Mouse (Mus musculus): ENCODE measurements around the gene Shb.

Shb gene

DNA sequence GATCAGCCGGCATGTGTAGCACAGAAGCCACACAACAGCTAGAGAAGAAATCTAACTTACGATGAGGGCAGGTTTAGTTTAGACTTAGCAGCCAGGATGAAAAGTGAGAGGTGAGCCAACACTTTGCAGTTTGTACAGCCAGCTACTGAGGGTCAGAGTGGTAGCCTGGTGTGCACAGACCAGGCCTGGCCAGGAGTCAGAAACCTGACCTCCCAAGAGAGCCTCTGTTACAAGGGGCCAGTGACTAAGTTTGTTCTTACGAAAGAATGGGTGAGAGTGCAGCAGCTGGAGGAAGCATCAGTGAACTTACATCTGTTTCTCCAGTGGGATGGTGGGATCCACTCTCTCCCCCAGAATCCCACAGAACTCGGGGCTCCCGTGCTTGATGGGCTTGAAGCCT is 85.1 kb downstream of the Shb start:
- DNase-seq: no peak

DNA sequence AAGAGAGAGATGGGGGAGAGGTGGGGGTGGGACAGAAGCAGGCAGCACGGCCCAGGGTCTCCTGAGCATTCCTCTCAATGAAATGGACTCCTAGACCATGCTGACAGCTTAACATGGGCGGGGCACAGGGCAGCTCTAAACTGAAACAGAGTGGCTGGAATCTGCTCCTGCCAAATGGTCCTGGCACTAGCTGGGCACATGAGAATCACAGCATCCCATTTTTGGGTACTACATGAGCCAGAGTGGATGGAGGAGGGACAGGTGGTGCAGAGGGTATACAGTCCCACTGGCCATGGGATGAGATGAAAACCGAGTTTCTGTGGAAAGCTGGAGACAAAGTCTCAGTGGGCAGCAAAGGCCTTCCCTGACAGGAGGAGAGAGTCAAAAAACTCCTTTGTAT is 87.0 kb downstream of the Shb start:
- no peak for DNase-seq

DNA sequence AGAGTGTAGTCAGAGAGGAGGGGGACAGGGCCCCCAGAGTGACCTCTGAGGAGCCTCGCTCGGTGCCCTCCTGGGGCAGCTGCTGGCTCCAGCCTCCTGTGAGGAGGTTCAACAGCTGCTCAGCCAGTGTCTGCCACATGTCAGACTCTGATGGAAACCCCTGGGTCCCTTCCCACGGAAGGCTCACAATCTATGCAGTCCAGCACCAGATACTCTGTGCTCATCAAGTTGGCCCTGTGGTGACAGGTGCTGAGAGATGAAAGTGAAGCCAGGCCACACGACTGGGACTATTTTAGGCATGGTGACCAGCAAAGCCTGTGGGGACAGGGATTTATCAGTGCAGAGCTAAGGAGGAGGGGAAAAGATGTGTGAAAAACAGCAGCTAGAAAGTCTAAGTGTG is 87.5 kb downstream of the Shb start:
- no peak for DNase-seq

DNA sequence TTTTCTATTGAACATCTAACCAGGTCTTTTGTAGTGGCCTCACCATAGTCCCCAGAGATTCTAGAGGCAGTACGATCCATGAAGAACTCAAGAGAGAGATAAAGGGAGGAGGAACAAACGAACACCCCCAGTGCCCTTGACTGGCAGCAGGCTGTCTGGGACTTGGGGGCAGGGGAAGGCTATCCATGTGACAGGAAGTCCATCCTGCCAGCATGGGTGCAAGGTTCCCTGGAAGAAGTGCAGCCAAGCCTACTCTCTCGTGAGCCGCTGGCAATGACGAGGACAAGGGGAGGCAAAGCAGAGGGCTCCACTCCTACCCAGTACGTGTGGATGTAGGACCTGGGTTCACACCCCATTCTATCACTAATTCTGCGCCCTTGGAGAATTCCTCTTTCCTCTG is 88.6 kb downstream of the Shb start:
- no peak for DNase-seq

DNA sequence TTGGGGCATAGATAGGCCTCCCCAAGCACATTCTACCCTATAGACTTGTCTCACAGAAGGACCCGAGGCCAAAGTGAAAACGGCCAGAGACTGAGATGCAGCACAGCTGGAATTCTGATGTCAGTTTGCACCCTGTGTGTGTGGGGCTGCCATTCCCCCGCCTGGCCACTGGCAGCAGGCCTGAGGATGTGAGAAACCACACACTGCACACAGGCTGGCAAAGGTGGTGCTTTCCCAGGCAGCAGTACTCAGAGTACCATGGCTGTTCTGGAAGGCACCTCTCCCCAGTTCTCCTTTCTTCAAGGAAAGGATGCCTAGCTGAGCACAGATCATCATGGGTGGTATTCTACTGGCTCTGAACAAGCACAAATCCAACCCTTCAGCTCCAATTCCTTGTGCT is 90.0 kb downstream of the Shb start:
- DNase-seq: no peak

DNA sequence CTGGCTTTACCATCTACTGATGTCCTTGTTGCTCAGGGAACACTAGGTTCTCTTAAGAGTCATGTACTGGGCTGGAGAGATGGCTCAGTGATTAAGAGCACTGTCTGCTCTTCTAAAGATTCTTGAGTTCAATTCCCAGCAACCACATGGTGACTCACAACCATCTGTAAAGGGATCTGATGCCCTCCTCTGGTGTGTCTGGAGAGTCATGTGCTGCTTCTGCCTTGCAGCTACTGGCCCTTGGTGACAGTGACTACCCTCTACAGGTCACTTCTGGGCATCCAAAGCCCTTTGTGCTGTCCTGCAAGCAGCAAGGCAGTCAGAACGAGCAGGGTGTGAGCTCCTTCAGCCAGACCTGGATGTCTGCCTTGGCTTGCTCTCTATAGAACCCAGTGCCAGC is 90.5 kb downstream of the Shb start:
- DNase-seq: no peak

DNA sequence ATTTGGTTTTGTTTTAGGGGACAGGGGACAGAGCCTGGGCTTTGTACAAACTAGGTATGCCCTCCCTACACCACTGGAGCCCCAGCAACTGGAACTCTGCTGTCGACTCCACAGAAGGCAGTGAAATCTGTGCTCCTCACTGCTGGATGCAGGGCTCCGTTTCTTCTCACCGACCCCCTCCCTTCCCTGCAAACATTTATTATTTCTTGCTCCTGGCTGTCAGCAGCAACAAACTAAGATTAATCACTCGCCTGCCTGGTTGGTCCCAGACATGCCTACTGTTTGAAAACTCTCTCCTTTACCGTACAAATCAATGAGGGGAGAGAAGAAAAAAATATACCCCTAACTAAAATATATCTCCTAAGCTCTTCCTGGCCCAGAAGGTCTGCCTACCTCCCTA is 93.0 kb downstream of the Shb start:
- no peak for DNase-seq

DNA sequence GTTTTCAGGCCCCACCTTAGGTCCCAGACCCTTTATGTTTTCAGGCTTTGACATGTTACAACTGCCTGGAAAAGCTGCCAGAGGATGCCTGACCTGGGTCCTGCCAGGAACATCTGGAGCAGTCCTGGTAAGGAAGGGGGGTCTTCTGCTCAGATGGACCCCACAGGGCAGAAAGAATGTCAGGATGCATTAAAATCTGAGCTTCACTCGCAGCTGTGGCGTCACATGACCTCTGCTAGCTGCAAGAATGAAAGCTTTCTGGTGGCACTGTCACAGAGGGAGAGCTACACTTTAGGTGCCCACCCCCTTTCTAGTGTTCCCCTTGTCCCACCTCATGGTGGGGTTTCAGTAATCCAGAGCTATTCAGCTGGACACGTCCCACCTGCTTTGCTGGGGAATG is 95.3 kb downstream of the Shb start:
- no peak for DNase-seq

DNA sequence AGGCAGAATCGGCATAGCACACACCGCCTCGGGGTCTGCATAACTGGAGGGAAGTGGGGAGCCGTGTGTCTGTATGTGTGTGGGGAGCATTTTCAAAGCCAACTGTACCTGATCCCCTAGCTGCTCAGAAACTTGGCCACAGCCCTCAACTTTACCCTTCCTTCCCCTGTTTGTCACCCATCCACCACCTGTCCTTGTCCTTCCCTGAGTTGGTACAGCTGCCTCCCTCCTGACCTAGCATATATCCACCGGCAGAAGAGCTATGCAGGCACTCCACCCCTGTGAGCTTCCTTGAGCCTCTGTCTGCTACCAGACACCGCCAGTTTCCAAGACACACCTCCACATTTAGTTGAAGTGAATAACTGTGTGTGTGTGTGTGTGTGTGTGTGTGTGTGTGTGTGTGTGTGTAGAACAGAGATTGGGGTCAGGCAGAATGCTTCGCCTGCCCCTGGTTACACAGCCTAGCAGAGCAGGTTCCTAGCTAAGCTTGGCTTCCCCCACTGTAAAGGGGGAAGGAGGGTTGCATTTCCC is 95.8 kb downstream of the Shb start:
- no peak for DNase-seq

DNA sequence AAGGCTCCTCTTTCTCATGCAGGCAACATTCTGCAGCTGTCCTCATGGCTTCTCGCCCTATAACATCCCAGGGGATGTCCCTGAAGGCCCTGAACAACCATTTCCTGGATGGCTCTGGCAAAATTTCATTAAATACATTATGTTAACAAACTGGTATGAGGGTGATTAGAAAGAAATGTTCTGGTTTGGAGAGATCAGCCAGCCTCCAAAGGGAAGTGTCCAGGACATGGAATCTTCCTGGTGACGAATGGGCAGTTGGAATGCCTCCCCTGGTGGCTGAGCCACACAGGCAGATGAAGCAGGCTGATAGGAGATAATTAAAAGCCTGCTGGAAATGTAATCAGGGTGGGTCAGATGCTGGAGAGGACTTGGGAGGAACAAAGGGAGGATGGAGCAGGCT is 96.4 kb downstream of the Shb start:
- no peak for DNase-seq

DNA sequence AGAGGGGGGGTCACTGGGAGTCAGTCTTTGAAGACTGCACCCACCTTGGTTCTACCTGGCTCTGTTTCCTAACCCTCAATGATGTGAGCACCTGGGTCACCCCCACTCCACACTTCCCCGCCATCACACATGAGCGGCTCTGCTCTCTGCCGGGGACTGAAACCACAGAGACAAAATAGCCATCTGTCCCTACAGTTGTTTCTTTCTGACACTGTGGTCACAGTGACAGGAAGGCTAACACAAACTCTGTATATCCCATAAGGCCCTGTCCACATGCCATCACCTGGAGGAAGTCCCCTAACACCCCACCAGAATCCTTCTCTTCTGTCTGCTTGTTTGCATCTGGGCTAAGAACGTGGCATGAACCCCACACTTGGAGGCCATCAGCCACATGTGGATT is 97.6 kb downstream of the Shb start:
- no peak for DNase-seq

DNA sequence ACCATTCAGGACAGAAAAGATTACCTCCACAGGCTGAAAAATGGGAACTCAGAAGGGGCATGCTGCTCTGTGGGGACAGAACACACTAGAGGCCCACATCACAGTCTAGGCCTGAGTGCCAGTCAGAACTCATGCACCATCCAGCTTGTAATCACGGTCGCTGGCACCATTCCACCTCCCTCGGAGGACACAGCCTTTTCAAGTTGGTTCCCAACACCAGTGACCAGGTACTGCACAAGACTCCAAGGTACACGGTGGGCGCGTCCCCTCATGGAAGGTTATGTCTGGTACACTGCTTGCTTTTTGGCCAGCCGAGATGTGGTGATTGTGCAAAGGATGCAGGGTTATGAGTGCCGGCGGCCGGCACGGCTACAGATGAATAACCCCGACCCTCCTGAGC is 98.2 kb downstream of the Shb start:
- no peak for DNase-seq

DNA sequence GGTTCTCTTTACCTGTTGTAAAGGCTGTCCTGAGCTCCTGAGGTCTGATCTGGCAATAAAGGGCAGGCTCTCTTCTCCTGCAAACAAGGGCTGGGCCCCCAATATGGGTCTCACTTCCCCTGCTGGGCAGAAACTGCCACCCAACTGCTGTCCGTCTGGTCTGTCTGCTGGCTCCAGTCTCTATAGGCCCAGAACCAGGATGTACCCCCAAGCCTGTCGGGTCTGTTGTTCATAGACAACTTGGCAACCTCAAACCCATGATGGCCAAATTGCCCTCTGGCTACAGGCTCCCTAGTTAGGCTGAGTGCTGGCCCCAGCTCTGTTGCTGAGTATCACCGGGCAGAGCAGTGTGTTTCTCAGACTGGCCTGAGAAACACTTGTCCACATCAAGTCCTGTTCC is 100.5 kb downstream of the Shb start:
- no peak for DNase-seq

DNA sequence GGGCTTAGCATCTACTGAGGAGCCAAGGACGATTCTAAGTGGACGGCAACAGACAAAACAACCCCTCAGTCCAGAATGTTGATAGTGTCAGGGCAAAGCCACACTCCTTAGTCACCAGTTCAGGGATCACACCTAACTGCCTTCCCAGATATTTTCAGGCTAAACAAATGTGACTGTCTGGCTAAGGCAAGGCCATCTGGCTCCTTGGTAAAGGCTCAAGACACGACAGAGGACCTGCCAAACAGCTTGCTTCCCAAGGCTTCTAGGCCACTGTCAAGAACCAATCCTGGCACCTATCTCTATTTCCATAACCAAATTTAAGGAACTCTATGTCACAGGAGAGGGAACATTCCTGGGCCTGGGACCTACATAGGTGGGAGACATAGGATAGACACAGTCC is 101.0 kb downstream of the Shb start:
- no peak for DNase-seq

DNA sequence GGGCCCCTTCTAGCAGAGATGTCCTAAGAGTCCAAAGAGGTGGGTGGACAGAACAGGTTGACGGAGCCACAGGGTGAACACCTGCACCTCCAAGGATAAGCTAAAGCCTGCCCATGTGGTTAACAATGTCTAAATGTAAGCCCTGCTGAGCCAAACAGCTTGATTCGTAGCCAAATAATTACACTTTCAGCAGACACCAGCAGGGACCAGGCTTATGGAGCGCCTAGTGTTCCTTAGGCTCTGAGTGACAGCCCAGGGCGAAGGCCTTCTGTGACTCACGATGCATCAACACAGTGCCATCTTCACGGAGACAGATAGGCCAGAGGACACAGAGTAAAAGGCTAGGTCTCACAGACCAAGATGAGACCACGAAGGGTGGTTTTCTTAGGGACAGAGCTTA is 102.8 kb downstream of the Shb start:
- no peak for DNase-seq

DNA sequence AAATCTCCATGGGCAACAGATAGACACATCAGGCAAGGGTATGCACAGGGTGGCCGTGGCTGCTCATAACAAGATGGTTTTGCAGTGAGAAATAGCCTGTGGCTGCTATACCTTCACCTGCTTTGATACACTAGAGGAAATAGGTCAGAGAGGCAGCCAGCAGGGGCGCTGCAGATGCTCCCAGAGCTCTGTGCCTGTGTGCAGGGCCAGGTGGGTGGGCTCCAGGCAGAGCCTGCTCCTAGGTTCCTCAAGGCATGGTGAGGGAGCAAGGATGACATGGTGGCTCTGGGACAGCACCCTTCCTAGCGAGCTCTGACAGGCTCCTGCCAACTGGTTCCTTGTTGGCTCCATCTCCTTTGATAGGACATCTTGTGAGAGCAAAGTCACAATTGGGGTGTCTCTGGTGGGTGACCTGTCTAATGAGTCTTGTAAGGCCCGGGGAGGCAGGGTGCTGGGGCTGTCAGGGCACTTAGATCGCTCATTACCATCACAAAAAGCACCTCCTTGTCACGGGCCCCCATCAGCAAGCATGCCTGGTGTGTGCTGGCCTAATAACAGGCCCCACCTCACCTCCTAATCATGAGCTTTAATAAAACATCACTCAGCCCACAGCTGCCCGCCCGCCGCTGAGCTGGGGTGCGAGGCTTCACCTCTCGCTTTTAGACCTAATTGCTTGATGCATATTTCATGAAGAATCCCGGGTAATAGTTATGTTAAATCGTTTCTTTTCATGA is 105.4 kb downstream of the Shb start:
- DNase-seq: no peak

DNA sequence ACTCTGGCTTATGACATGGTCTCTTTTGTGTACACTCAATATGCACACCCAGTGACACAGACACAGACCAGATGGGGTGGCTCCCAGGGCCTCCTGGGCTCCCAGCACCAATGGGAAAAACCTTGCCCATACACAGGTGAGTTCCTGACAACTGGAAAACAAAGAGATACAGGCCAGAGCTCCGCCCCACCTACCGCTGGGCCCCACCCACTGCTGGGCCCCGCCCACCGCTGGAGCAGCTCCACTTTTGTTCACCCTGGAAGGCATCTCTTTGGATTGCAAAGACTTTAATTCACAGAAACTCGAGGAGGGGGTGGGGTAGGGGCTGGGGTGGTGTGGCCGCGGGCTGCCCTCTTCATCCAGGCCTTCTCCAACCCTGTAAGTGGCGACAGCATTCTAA is 108.9 kb downstream of the Shb start:
- DNase-seq: no peak

DNA sequence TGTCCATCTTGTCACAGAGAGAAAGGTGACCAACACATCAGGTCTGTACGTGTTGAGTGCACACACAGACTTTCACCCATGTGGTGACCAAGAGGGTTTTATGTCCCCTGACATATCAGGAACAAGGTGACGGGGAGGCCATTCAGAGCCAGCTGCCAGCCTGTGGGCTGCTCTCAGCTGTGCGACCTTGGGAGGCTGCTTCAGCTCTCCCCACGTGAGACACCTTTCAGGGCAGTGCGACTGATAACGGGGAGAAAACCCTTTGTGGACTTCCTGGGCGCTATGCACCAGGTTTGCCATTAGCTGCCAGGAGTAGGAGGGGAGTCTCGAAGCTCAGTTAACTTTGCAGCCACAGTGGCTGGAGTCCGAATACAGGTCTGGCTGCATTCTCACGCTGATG is 109.6 kb downstream of the Shb start:
- no peak for DNase-seq

DNA sequence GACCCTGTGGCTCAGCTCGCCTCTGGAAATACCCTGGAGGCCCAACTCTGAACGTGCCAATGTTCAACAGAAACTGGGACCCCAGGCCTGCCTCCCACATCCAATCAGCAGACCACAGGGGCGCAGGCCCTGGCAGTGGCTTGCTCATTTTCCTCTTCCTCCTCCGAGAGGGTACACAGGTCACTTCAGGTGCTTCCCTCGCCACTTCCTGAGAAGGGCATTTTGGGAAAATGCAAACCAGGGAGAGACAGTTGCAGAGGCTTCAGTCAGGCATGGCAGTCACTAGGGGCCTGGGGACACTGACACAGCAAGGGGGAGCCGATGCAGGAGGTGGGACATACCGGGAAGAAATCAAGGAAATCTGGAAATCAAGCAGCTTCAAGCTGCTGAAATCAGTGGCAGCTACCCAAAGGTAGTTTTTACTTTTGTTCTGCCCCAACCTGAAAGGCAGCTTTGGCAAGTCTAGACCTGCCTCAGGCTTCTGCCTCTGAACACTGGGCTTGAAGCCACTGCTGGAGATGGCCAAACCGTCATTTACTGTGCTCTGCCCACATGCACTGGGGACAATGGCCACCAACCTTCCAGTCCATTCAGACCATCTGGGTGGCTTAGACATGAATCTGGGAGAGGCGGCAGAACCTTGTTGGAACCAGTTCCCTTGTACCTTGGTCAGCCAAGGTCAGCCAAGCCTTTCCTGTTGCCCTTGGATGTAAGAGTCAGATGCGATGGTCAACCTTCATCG is 110.6 kb downstream of the Shb start:
- DNase-seq: no peak

DNA sequence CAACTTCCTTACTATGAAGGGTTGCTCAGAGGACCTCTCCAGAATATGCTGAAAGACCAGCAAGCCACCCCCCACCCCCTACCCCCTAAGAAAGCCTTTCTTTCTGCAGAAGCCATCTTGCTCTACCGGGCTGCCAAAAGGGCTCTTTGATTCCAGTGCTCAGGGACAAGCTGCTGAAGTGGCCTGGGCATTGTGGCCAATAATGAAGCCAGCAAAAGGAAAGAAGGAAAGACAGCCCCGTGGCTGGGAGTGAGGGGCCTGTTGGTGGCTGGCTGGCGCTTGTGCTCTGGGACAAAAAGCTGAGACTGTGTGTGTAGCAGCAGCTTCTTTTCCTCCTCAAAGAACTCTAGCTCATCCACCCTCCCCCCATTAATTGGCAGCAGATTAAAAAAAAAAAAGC is 111.5 kb downstream of the Shb start:
- DNase-seq: no peak

DNA sequence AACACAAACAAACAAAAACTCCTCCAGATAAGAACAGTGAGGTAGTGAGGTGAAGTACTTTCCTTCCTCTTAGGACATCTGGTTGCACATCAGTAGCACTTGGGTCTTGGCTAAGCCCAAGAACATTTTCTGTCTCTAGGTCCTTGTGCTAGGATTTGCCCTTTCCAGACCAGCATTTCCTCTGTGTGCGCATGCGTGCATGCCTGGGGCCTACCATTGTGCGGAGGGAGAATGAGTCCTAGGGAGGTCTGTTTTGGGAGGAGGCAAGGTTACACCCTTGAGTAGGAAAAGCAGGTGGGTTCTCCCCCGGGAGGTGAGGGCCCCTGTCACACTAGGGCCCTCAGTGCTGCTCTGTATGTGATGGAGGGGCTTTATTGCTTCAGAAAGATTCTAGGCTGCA is 113.2 kb downstream of the Shb start:
- no peak for DNase-seq

DNA sequence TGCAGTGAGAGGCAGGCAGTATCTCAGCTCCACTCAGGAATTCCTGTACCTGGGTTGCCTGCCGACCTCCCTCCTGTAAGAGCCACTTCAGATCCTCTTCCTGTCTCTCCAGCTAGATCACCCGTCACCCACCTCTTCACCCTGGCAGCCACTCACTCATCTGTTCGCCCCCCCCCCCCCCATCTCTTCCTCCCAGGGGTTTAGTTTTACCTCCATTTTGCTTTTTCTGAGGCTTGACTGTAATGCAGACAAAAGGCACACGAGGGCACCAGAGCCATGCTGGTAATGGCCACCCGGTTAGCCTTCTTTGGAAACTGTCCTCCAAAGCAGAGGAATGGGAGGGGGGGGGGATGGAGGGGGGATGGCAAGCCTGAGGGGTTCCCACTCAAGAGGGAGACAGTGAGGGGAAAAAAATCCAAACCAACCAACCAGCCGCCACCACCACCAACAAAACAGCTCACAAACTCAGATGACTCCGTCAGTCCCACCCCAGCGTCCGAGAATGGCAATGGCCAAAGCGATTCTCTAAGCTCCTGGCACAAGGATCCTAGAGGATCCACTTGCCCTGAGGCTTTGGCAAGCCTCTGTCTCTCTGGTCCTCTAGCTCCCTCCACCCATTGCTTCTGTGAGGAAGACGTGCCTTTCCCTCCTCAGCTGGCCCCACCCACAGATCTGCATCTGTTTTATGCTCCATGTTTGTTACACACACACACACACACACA is 113.9 kb downstream of the Shb start:
- peak; percentile 35 for DNase-seq

DNA sequence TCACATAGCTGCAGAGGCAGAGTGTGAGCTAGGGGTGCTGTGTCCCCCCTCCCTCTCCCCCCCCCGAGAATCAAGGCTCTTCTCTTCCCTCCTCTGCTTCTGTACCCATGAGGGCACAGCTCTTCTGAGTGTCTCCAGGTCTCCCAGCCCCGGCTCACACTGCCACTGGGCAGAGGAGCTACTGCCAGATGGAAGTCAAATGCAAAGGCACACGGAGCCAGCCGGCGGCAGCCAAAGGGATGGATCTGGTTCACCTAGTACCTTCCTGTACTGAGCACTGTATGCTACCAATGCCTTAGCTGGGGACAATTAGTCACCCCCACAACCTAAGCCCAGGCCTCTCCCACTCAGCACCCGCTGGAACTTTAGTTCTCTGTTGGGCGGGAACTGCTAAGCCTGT is 116.0 kb downstream of the Shb start:
- no peak for DNase-seq
